Mouse (Mus musculus): ENCODE measurements at regions not wholly inside any gene's neighbourhood (a gene's known extent, or its start where the extent isn't known, plus 50 kb on each side); places are given as distances from the start of the nearest gene placed in this dataset.

GRCm38 (mm10) chr16:49965528-49966250, 165.4 kb downstream of the Cd47 start:
- TF ChIP-seq CTCF (IDR thresholded peaks at IDR 0.05; ENCODE audit: extremely low read depth, insufficient read depth, insufficient read length, insufficient replicate concordance) = no peak
- no peak for TF ChIP-seq POLR2A (IDR thresholded peaks at IDR 0.05; ENCODE audit: low read depth, low read length)

All from spleen, adult 2 months (tissue).